In genomic region chr3:95819351-95819985, GRCm38 (mm10) we compare ENCODE assay signal across 1 mouse cellular context.
TF ChIP-seq lines count a peak whose summit lies in the region.

No protein-coding gene starts in this region.

TF ChIP-seq in CH12.LX, 34 proteins besides CTCF, POLR2A, EP300 and RAD21 (continued from another document):
- TF ChIP-seq MAX (IDR thresholded peaks at IDR 0.05; ENCODE audit: low read length) (peak; percentile 90), ZKSCAN1 (IDR thresholded peaks at IDR 0.05; ENCODE audit: borderline replicate concordance, low read depth, low read length) (no peak), ETS1 (conservative IDR thresholded peaks at IDR 0.05; ENCODE audit: low read depth, low read length) (no peak), CHD2 (IDR thresholded peaks at IDR 0.05; ENCODE audit: low read length) (no peak), TCF12 (IDR thresholded peaks at IDR 0.05; ENCODE audit: low read depth, low read length) (peak; percentile 82; the same call in 1 of the 2 replicates), JUN (IDR thresholded peaks at IDR 0.05; ENCODE audit: insufficient read depth, low read depth, low read length) (no peak), MAZ (IDR thresholded peaks at IDR 0.05; ENCODE audit: low read depth, low read length) (peak; percentile 92; the same call in 1 of the 2 replicates), IRF4 (IDR thresholded peaks at IDR 0.05; ENCODE audit: low read depth, low read length) (peak; percentile 28), CHD1 (IDR thresholded peaks at IDR 0.05; ENCODE audit: low read depth, low read length) (no peak), ZNF384 (IDR thresholded peaks at IDR 0.05; ENCODE audit: low read depth, low read length) (no peak), HCFC1 (IDR thresholded peaks at IDR 0.05; ENCODE audit: low read depth, low read length) (peak; percentile 71), MEF2A (IDR thresholded peaks at IDR 0.05; ENCODE audit: borderline replicate concordance, low read depth, low read length) (peak; percentile 47; the same call in 1 of the 2 replicates), ZC3H11A (IDR thresholded peaks at IDR 0.05; ENCODE audit: low read depth, low read length) (no peak), TBP (conservative IDR thresholded peaks at IDR 0.05; ENCODE audit: low read depth, low read length) (peak; percentile 86), USF2 (conservative IDR thresholded peaks at IDR 0.05; ENCODE audit: low read depth, low read length) (no peak), UBTF (IDR thresholded peaks at IDR 0.05; ENCODE audit: low read depth, low read length) (no peak; the same call in 1 of the 2 replicates), JUND (conservative IDR thresholded peaks at IDR 0.05; ENCODE audit: low read depth, low read length) (no peak), SMC3 (IDR thresholded peaks at IDR 0.05; ENCODE audit: low read depth, low read length) (no peak), MAFK (IDR thresholded peaks at IDR 0.05; ENCODE audit: insufficient replicate concordance, low read length) (no peak), E2F4 (IDR thresholded peaks at IDR 0.05; ENCODE audit: insufficient replicate concordance, low read depth, low read length) (no peak), BHLHE40 (IDR thresholded peaks at IDR 0.05; ENCODE audit: low read depth, low read length) (peak; percentile 64), RCOR1 (conservative IDR thresholded peaks at IDR 0.05; ENCODE audit: low read depth, low read length) (no peak), SIN3A (IDR thresholded peaks at IDR 0.05; ENCODE audit: low read length) (no peak), USF1 (IDR thresholded peaks at IDR 0.05; ENCODE audit: low read depth, low read length) (peak; percentile 43), MXI1 (IDR thresholded peaks at IDR 0.05; ENCODE audit: low read depth, low read length) (peak; percentile 74), POLR2AphosphoS2 (IDR thresholded peaks at IDR 0.05; ENCODE audit: low read depth, low read length) (no peak), KAT2A (IDR thresholded peaks at IDR 0.05; ENCODE audit: insufficient replicate concordance, low read length) (peak; percentile 26; the same call in 1 of the 2 replicates), MYC (IDR thresholded peaks at IDR 0.05; ENCODE audit: low read depth, low read length) (peak; percentile 82)
